Mouse (Mus musculus) heart, adult 8-10 months (tissue): ENCODE measurements around the gene Tubb2b. TPM values are rescaled to one million over a fixed set of nuclear protein-coding genes. Genes with fewer than 3 reads are reported as not detected.

Experiments
- DNase-seq: peaks from one replicate; pipeline ENCODE4 v3.0.0; 2022; ENCODE audit warnings: low spot score
- total RNA-seq, 4 experiments: library from RNA; stranded (reverse); gene quantifications; 2 replicates each; pipeline ENCODE4 v1.2.4; 2022

Gene Tubb2b
- total RNA-seq, 4 experiments from 2014 or later: 2.3 to 5.9 (median 4.3) TPM

DNA sequence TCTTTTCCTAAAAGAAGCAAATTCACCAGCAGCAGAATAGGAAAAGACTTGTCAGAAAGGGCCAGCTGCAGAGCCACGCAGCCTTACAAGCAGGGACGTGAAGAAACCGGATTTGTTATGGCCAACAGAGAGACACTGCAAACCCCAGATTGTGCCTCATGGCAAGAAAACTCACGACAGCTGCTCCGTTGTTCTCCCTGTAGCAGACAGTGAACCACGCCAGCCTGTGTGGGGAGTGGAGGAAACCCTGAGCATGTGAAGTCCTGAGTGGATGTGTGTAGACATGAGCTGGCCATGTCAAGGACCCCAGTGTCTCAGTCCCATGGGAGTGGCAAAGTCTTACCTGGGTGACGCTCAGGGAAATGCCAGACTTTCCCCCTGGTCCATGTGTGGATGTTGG is 6.3 kb upstream of the Tubb2b start:
- DNase-seq: peak; percentile 20

DNA sequence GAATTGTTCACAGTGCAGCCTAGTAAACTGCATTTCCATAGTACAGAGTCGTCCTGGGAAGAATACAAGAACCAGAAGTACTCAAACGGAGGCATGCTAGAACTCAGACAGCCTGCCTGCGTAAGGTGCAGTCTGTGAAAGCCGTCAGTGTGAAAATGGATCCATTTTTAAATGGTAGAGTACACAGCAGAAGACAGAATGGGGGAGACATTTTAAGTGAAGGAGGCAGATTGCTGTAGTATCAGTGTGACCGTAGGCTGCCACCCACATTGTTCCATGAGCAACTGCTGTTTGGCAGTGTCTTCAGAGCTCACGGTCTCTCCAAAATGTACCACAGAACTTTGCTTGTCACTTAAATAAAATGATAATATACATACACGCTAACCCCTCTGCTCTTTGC is 4.0 kb upstream of the Tubb2b start:
- no peak for DNase-seq

DNA sequence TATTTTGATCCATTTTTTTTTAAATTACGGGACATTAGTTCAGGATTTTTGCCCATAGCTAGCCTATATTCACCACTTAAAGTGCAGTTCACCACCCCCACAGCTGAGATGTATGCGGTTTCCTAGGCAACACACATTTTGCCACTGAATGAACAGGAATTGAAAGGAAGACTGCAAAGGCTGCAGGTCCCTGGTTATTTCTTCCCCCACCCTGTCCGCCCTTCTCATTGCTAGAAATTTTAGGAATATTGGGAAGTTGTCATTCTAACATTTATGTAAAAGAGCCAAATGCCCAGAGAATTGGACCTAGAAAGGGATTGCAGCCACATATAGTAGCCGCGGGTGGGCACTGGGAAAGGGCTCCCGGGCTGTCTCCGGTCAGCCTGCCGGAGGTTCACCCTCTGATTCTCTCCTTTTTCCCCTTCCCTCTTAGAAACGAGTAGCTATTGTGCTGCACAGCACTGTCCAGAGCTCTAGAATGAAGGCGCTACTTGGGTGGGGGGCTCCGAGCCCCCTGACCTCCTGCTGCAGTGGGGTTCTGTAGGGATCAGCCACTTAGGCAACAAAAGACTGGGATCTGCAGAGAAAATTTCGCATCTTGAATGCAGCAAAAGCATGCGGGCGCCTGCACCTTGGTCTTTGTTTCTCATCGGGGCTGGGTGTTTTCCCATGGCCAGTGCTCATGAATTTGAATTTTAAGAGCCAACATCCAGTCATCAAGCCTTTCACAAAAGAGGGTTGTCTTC is 3.2 kb upstream of the Tubb2b start:
- DNase-seq: no peak

DNA sequence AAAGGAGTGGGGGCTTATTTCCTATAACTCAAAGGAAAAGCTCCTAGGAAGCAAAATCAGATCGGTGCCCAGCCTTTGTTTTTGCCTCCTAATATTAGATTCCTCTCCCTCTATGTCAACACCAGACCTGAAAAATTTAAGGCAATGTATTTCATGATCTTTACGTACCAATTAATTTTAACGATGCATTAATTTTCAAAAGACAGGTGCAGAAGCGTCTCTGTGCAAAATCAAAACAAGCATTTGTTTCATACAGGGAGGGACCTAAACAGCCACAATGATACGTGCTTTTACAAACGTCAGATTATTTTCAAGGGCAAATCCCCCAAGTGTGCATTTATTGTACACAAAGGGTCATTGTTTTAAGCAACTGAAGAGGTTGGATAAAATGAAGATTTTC is 2.6 kb upstream of the Tubb2b start:
- no peak for DNase-seq

DNA sequence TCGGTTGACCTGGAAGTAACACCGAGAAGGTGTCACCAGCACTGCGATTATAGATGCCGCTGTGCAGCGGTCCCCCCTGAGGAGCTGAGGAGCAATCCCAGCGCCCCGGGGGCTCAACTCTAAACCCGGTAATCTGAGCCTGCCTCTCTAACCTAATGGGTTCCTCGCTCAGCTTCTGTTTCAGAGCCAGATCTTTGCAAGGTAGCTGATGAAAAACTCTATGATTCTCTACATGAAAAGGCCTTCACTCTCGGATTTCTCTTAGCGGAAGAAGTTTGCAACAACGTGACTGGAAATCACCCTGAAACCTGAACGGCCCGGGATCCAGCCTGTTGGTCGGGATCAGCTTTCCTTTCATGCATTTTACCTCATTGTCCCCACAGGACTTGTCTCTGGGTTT is 2.0 kb upstream of the Tubb2b start:
- no peak for DNase-seq

DNA sequence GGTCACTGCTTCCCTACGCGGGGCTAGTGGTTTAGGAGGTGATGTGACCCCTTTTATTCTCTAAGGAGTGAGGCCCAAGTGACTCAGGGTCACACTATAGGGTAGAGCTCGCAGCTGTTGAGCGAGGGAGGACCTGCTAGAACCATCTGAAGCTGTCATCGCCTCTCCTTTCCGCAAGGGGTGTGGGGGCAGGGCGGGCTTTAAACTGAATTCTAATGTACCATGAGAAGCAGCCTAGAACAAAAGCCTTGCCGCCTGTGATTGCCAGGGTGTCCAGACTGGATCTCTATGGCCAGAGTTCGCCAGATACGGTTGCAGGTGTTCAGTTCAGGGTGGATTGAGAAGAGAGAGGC is 1.4 kb upstream of the Tubb2b start:
- DNase-seq: peak; percentile 19

DNA sequence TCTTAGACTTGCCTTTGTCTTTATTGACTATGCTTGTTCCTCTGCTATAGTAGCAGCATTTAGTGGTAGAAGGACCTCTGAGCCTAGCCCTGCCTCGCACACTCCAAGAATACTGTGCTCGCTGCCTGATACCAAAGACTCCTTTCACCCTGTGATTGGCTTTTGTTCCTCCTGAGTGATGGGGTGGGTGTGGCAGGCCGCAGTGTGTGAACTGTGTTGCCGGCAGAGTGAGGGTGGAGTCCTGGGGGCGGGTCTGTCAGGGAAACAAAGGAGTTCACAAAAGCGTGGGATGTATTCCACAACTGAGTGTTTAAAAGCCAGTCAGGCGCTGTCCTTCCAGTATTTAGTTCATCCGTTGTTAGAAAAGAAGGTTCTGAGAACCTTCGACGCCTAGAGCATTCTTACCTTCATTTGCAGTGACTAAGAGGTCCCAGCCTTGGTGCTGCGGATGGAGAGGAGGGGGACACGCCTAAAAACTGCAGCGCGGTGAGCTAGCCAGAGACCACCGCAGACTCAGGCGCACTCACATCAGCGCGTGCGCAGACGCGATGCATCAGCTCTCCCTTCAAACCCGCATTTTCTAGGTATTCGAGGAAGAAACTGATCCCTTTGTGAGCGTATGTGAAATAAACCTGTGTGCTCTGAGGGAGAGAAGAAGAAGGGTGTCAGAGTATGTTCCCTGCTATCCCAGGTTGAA is 893 bp upstream of the Tubb2b start:
- peak; percentile 42 for DNase-seq

DNA sequence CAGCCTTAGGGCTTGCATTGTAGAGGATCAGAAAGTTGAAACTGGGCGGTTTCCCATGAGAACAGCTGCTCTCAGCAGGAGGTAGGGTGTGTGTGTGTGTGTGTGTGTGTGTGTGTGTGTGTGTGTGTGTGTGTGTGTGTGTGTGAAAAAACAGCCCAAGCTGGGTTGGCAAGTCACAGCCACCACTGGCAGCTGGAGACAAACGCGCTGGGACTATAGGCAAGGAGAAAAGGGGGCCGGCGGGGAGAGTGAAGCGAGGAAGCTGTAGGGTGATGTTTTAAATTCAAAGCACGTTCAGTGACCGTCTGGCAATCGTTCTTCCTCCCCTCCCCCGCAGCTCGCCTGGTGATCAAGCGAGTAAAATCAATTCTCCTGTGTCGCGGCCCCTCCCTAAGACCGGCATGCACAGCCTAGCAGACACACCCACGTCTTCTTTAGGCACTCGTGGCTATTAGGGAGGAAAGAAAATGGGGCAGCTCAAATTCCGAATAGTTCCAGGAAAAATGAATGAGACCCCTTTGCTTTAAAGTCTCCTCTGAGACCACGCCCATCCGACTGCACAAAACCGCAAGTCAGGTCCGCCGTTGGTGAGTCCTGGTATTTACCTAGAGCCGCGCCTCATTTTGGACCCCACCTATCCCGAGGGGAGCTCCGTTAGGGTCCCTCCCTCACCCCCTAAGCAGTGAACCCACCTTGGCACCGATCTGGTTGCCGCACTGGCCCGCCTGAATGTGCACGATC is 611 bp downstream of the Tubb2b start:
- peak; percentile 31 for DNase-seq

DNA sequence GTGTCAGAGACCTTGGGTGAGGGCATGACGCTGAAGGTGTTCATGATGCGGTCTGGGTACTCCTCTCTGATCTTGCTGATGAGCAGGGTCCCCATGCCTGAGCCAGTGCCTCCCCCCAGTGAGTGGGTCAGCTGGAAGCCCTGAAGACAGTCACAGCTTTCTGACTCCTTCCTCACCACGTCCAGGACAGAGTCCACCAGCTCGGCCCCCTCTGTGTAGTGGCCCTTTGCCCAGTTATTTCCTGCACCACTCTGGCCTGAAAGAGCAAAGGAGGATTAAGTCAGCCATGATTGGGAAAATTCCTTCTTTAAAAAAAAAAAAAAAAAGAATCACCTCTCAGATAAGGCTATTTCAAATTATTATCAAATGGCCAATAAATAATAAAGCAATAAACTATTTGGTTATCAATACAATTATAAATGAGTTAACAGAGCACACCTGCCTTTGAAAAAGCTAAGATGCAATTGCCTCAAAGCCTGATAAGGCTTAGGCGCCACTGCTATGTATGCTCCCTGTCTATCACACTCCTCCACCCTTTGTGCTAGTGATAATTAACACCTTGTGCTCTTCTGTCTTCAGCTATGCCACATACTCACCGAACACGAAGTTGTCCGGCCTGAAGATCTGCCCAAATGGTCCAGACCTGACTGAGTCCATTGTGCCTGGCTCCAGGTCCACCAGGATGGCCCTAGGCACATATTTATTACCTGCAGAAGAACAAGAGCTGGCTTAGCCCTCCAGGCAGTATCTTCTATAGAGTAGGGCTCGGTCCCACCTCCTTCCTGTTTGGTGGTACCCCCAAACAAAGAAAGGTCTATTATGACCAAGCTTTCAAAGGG is 1.8 kb downstream of the Tubb2b start:
- no peak for DNase-seq

DNA sequence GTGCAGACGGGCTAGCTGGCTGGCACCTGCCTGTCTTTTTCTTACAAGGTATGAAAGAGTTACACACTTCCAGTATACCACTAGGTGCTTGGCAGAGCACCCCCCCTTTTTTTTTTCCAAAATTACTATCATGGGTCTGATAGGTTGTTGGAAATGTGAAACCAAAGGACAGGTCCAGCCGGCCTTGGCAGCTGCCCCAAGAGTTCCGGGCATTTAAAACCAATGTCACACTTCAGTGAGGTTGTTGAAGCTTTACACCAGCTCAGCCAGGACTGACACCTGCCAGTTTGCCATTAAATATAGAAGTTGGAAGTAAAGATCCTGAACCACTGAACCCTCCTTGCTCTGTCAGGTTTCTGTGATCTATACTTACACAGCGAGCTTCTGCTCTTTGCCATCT is 4.6 kb downstream of the Tubb2b start:
- DNase-seq: peak; percentile 28

DNA sequence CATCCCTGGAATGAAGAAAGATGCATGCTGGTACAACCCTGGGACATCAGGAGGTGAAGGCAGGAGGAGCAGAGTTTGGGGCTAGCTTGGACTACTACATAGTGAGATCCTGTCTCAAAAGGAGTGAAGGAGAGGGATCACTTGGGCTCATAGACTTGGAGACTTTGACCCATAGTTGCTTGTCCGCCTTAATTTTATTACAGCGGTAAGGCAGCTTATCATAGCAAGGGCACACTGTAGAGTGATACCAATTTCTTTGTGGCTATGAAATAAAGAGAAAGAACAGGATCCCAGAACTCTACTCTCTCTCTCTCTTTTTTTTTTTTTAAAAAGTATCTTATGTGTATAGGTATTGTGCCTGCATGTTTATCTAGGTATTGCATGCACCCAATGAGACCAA is 9.7 kb downstream of the Tubb2b start:
- no peak for DNase-seq

DNA sequence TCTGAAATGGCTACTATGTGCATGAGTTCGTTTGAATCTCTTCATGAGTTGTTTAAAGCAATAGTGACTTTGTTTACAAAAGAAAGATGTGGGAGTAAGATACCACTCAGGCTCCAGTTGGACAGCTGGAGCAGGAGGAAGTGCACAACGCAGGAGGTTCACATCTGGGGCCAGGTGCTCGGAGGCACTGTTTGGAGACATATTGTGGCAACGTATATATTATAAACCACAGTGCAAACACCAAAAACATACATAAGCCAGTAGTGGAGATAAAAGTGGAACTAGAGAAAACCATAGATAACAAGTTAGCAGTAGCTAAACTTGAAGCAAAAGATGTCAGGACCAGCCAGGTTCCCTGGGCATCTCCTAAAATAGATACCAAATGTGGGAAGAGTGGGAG is 10.9 kb downstream of the Tubb2b start:
- DNase-seq: no peak

DNA sequence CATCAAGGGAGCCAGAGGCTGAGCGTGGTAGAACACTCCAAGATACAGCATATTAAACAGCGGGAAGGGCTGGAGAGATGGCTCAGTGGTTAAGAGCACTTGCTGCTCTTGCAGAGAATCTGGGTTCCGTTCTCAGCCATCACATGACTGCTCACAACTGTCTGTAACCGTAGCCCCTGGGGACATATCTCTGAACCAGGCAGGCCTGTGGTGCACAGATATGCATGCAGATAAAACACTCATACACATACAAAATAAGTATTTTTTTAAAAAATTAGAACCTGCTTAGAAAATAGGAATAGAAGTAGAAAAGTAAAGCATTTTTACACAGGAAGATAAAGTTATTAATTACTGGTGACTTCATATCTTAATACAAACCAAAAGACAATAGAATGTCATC is 11.4 kb downstream of the Tubb2b start:
- no peak for DNase-seq

DNA sequence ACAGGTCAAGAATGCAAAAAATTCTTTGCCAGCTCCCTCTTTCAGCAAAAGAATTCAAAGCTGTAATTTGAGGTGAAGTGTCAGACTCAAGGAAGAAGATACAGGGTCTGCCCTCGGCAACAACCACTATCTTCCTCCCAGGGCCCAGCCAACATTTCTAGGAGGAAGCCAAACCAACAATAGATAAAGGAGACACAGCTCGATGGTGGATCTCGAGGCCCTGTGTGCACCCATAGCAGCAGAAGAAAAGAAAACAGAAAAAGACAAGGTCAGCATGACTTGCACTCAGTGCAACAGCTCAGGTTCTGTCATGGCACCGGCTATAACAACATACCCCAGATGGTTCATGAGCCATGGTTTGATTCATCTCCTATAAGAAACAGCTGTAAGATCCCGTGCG is 13.8 kb downstream of the Tubb2b start:
- no peak for DNase-seq

DNA sequence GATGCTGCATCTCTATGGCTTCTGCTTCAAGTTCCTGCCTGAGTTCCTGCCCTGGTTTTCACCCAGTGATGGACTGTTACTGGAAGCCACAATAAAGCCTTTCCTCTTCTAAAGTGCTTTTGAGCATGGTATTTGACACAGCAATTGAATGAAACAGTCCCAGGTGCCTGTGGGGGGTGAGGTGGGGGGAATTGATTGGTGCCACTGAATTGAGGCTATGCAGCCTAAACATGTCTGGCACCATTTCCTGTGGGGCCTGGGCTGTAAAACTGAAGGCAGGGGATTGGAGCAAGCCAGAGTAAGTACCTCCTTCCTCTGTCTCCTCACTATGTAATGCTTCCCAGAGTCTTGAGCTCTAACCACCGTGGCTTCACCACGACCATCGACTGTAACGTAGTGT is 15.6 kb downstream of the Tubb2b start:
- no peak for DNase-seq

DNA sequence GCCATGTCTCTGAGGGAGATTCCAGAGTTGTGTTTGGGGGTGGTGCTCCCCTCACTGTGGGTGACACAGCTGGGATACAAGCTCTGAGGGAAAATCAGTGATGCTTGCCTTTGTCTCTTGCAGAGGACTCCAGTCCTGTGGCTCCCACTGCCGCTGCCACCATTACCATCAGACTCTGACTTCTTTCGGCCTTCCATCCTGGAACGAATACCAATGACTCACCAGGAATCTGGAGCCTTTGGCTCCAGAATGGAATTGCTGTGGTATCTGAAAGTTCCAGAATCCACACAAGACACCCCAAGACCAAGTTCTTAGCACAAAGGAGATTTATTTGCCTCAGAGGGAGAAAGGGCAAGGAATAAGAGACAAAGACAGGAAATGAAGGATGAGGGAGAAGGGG is 17.2 kb downstream of the Tubb2b start:
- no peak for DNase-seq

DNA sequence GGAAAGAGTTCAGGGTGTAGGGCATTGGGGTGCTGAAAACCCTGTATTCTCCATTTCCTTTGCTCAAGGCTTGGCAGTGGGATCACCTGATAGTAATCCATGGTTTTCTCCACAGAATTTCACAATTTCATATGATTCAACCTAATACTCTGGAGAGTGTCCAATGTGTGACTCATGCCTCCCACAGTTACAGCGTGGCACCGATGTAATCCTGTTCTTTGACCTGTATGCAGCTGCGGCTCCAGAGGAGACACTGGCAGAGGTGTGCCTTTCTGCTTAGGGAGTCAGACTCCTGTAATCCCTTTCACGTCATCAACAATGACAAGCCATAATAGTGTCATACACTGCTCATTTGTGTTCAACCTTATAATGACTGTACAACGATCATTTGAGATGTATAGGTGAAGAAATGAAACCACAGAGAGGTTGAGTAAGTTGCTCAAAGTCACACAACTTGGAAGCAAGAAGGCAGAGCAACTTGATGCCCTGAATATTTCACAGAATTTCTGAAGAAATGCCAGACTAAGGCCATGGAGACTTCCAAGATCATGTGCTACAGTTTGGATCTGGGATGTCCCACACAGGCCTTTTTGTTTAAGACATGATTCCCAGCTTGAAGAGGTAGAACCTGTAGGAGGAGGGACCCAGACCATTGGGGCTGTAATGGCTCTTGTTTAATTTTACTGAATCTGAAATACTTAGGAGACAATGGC is 17.7 kb downstream of the Tubb2b start:
- DNase-seq: no peak

DNA sequence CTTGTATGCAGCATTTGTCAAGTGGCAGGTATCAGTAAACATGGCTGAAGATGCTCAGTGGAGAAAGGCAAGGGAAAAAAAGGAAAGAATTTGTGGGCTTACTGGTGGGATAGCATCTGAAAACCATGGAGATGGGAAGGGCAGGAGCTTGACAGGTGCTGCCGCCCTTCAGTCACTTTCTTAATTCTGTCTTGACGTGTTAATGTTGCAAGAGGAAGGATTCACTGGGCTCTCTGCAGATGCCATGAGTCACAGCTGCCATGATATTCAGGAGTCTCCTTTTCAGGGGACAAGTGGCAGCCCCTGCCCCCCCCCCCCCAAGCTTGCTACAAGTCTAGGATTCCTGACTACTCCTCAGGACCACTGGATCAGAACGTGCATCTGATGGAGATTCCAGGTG is 18.4 kb downstream of the Tubb2b start:
- no peak for DNase-seq

DNA sequence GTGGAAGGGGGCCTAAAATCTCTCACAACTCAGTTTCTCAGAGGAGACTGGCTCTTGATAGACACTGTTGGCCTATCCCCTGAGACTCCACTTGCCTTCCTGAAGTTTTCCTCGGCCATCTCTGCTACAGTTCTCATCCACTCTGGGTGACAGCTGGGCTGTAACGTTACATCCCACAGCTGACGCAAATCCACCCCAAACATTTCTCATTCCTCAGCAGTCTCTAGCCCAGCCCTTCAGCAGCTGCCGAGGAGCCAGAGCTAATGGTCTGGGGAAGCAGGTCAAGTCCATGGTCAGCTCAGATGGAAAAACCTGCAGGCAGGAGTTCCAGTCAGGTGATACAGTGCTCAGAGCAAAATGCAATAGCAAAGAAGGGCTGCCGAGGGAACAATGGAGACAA is 19.2 kb downstream of the Tubb2b start:
- DNase-seq: no peak

DNA sequence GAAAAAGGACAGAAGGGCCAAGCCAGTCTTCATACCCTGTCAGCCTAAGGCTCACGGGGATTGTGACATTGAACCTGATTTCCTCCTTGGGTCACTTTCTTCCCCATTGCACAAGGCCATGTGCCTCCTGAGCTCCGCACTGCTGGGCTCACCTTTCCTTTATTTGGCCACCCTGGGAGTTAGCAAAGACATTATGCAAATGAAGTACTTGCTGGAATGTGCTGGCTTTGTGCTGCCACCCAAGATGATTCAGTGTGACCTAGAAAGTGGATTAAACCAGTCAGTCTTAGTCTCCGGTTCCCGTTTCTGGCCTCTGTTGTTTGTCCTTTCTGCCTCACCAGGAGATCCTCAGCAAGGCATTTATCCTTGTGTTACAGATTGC is 20.6 kb downstream of the Tubb2b start:
- DNase-seq: no peak

DNA sequence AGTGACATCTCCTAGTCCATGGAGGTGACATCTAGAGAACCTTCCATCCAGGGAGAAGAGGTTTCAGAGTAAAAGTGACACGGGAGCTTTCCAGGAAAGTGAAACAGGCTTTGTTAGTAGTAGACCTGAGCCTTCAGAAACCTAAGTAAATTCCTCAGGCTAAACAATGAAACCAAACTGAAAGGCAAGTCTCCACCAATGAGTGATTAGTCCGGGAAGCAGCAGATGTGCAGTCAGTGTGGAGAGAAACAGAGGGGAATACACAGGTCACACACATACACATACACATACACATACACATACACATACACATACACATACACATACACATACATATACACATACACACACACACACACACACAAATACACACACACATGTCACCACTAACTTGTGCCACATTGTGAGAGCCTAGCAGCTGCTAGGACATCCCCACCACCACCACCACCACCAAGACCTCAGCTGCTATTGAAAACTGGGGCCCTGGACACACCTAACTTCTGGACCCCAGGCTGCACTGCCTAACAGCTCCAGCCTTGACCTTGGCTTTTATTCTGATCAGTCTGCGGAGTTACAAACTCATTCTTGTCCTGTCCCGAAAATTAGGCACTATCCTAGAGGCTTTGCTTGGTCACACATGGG is 21.1 kb downstream of the Tubb2b start:
- no peak for DNase-seq
